Mouse (Mus musculus) CH12.LX (cell line): ENCODE data around the gene Prkce. TPM values are rescaled to one million over a fixed set of nuclear protein-coding genes. Genes with fewer than 3 reads are reported as not detected.

Experiments used
- DNase-seq: peaks from one replicate; pipeline ENCODE4 v3.0.0-alpha.2; 2013; ENCODE audit errors: extremely low read depth
- H3K27ac ChIP-seq: 2 replicates; pipeline ENCODE4 v1.5.1; 2012; ENCODE audit warnings: low read depth, mild to moderate bottlenecking, control low read depth, moderate library complexity; ENCODE audit not compliant: insufficient read depth
- H3K27me3 ChIP-seq: replicated peaks from 2 replicates; pipeline ENCODE3; 2012; ENCODE audit warnings: inconsistent platforms
- H3K36me3 ChIP-seq, 2 experiments: replicated peaks in 1 of 2; 2 replicates each; pipeline versions ENCODE3 to v1.6.1; 2012; ENCODE audit warnings: inconsistent platforms in 1 of 2, low read length in 1 of 2, mild to moderate bottlenecking in 1 of 2, mixed read lengths in 1 of 2, moderate library complexity in 1 of 2; ENCODE audit not compliant: control insufficient read depth in 1 of 2, insufficient read depth in 1 of 2
- H3K4me1 ChIP-seq, 2 experiments: 2 replicates each; pipeline ENCODE4 v1.6.1; 2012; ENCODE audit warnings: inconsistent platforms in 1 of 2, moderate library complexity in 1 of 2; ENCODE audit not compliant: insufficient read depth in 2 of 2, control insufficient read depth in 1 of 2
- H3K4me2 ChIP-seq: 2 replicates; pipeline ENCODE4 v1.6.1; 2012; ENCODE audit warnings: low read depth, mild to moderate bottlenecking, control low read depth; ENCODE audit not compliant: poor library complexity, insufficient read depth, severe bottlenecking
- H3K4me3 ChIP-seq, 3 experiments: fragments of 150-350 bp in 1 of 3; sonication (generic) in 1 of 3; replicated peaks in 1 of 3; 2 replicates each; pipeline versions ENCODE3 to v1.5.1; 2011 to 2012; ENCODE audit warnings: low read depth in 2 of 3, low read length in 2 of 3, mild to moderate bottlenecking in 2 of 3, moderate library complexity in 2 of 3, control low read depth in 1 of 3, improper control_type of control experiment in 1 of 3, inconsistent platforms in 1 of 3, mixed read lengths in 1 of 3; ENCODE audit not compliant: poor library complexity in 1 of 3
- H3K79me2 ChIP-seq: replicated peaks from 2 replicates; pipeline ENCODE4 v1.6.1; 2012; ENCODE audit warnings: mild to moderate bottlenecking, moderate library complexity; ENCODE audit not compliant: control insufficient read depth, poor library complexity, insufficient read depth, severe bottlenecking; ENCODE audit errors: extremely low read depth
- H3K9ac ChIP-seq: 2 replicates; pipeline ENCODE4 v1.6.1; 2012; ENCODE audit warnings: low read depth, mild to moderate bottlenecking, control low read depth, moderate library complexity; ENCODE audit not compliant: insufficient read depth
- H3K9me3 ChIP-seq: replicated peaks from 2 replicates; pipeline ENCODE3; 2012; ENCODE audit warnings: low read length, inconsistent platforms, mixed read lengths
- CHD1 ChIP-seq: IDR thresholded peaks from 2 replicates; pipeline ENCODE4 v1.6.1; 2012; ENCODE audit warnings: low read depth, low read length, improper control_type of control experiment, inconsistent platforms
- E2F4 ChIP-seq: IDR thresholded peaks from 2 replicates; pipeline ENCODE4 v1.6.1; 2011; ENCODE audit warnings: low read depth, low read length, improper control_type of control experiment; ENCODE audit not compliant: insufficient replicate concordance
- EP300 ChIP-seq: IDR thresholded peaks from 2 replicates; pipeline ENCODE4 v1.6.1; 2011; ENCODE audit warnings: low read length, improper control_type of control experiment
- ETS1 ChIP-seq: conservative IDR thresholded peaks from 2 replicates; pipeline ENCODE4 v1.6.1; 2012; ENCODE audit warnings: low read depth, mild to moderate bottlenecking, inconsistent platforms, low read length, improper control_type of control experiment, moderate library complexity
- HCFC1 ChIP-seq: IDR thresholded peaks from 2 replicates; pipeline ENCODE4 v1.6.1; 2012; ENCODE audit warnings: low read depth, mild to moderate bottlenecking, inconsistent platforms, low read length, improper control_type of control experiment
- IRF4 ChIP-seq: IDR thresholded peaks from 2 replicates; pipeline ENCODE4 v1.6.1; 2014; ENCODE audit warnings: low read depth, mild to moderate bottlenecking, inconsistent platforms, low read length, improper control_type of control experiment
- JUN ChIP-seq: IDR thresholded peaks from 2 replicates; pipeline ENCODE4 v1.6.1; 2011; ENCODE audit warnings: low read depth, mild to moderate bottlenecking, low read length, improper control_type of control experiment, moderate library complexity; ENCODE audit not compliant: insufficient read depth
- JUND ChIP-seq: conservative IDR thresholded peaks from 2 replicates; pipeline ENCODE4 v1.6.1; 2011; ENCODE audit warnings: low read depth, low read length, improper control_type of control experiment
- MAFK ChIP-seq: IDR thresholded peaks from 2 replicates; pipeline ENCODE4 v1.6.1; 2011; ENCODE audit warnings: low read length, improper control_type of control experiment; ENCODE audit not compliant: insufficient replicate concordance
- MAX ChIP-seq: IDR thresholded peaks from 2 replicates; pipeline ENCODE4 v1.6.1; 2011; ENCODE audit warnings: low read length, improper control_type of control experiment
- MAZ ChIP-seq: IDR thresholded peaks from 2 replicates; pipeline ENCODE4 v1.6.1; 2012; ENCODE audit warnings: low read depth, mild to moderate bottlenecking, inconsistent platforms, low read length, improper control_type of control experiment, moderate library complexity
- MXI1 ChIP-seq: IDR thresholded peaks from 2 replicates; pipeline ENCODE4 v1.6.1; 2011; ENCODE audit warnings: mild to moderate bottlenecking, low read depth, low read length, improper control_type of control experiment
- MYC ChIP-seq: IDR thresholded peaks from 2 replicates; pipeline ENCODE4 v1.6.1; 2011; ENCODE audit warnings: low read depth, mild to moderate bottlenecking, improper control_type of control experiment, low read length
- NRF1 ChIP-seq: IDR thresholded peaks from 2 replicates; pipeline ENCODE4 v1.6.1; 2014; ENCODE audit warnings: low read depth, mild to moderate bottlenecking, inconsistent platforms, low read length, improper control_type of control experiment, moderate library complexity
- PAX5 ChIP-seq: IDR thresholded peaks from 2 replicates; pipeline ENCODE4 v1.6.1; 2012; ENCODE audit warnings: low read length, inconsistent platforms, mixed read lengths
- POLR2A ChIP-seq: IDR thresholded peaks from 2 replicates; pipeline ENCODE4 v1.6.1; 2011; ENCODE audit warnings: low read depth, mild to moderate bottlenecking, improper control_type of control experiment, low read length
- POLR2AphosphoS2 ChIP-seq: IDR thresholded peaks from 2 replicates; pipeline ENCODE4 v1.6.1; 2011; ENCODE audit warnings: low read depth, low read length, improper control_type of control experiment
- RCOR1 ChIP-seq: conservative IDR thresholded peaks from 2 replicates; pipeline ENCODE4 v1.6.1; 2012; ENCODE audit warnings: low read depth, mild to moderate bottlenecking, inconsistent platforms, low read length, improper control_type of control experiment
- SIN3A ChIP-seq: IDR thresholded peaks from 2 replicates; pipeline ENCODE4 v1.6.1; 2012; ENCODE audit warnings: low read length, improper control_type of control experiment, inconsistent platforms
- SMC3 ChIP-seq: IDR thresholded peaks from 2 replicates; pipeline ENCODE4 v1.6.1; 2011; ENCODE audit warnings: low read depth, low read length, improper control_type of control experiment
- TBP ChIP-seq: conservative IDR thresholded peaks from 2 replicates; pipeline ENCODE4 v1.6.1; 2011; ENCODE audit warnings: low read depth, low read length, improper control_type of control experiment
- UBTF ChIP-seq: IDR thresholded peaks from 2 replicates; pipeline ENCODE4 v1.6.1; 2012; ENCODE audit warnings: low read depth, mild to moderate bottlenecking, inconsistent platforms, low read length, improper control_type of control experiment, moderate library complexity
- USF1 ChIP-seq: IDR thresholded peaks from 2 replicates; pipeline ENCODE4 v1.6.1; 2014; ENCODE audit warnings: low read depth, mild to moderate bottlenecking, inconsistent platforms, low read length, improper control_type of control experiment
- ZKSCAN1 ChIP-seq: IDR thresholded peaks from 2 replicates; pipeline ENCODE4 v1.6.1; 2012; ENCODE audit warnings: low read depth, inconsistent platforms, low read length, improper control_type of control experiment, borderline replicate concordance
- ZMIZ1 ChIP-seq: IDR thresholded peaks from 2 replicates; pipeline ENCODE4 v1.6.1; 2012; ENCODE audit warnings: low read depth, mild to moderate bottlenecking, inconsistent platforms, low read length, improper control_type of control experiment
- ZNF384 ChIP-seq: IDR thresholded peaks from 2 replicates; pipeline ENCODE4 v1.6.1; 2012; ENCODE audit warnings: low read depth, low read length, improper control_type of control experiment, inconsistent platforms
- dilution Hi-C: fragments of 300-500 bp; cut with MboI; formaldehyde crosslinking; loops from 2 replicates; pipeline ENCODE4 v1.14.3; 2020; ENCODE audit warnings: low sequenced_read_pairs; ENCODE audit not compliant: extremely low pct_unique_long_range_greater_than_20kb, extremely low pct_ligation_motif_present
- in situ Hi-C: fragments of 300-500 bp; cut with MboI; formaldehyde crosslinking; loops from 3 replicates; pipeline ENCODE4 v1.14.3; 2019; ENCODE audit warnings: low sequenced_read_pairs, low pct_ligation_motif_present, low pct_unique_long_range_greater_than_20kb, mixed read lengths
- polyA plus RNA-seq: library from polyadenylated mRNA; unstranded; fragments of >175 nt; gene quantifications from 2 replicates; pipeline ENCODE4 v1.2.1, GENCODE M21; 2012; ENCODE audit warnings: low read depth; ENCODE audit not compliant: insufficient read length
- total RNA-seq, 2 experiments: library from RNA; depleted of rRNA; stranded (reverse); fragments of 300-350 nt in 1 of 2; fragments of >200 nt in 1 of 2; gene quantifications; 2 replicates each; pipeline ENCODE4 v1.2.3; 2012 to 2014

Prkce gene
- total and polyA plus RNA-seq, 3 experiments = 4.1 to 13.2 (median 11.4) TPM

GRCm38 (mm10) chr17:86272961-86273360 lies 105.4 kb downstream of the Prkce start:
- Histone ChIP-seq H3K36me3 (peaks cover 2 to 20% of the 10 kb centered on the region in 2 experiments), H3K4me1 (peaks cover 39 to 95% of the 10 kb centered on the region in 2 experiments), H3K9me3 (no peaks in the 10 kb centered on the region), H3K27me3 (no peaks in the 10 kb centered on the region), H3K9ac (no peak overlapping the region), H3K4me3 (no peak overlapping the region), H3K79me2 (peaks cover 12% of the 10 kb centered on the region), H3K27ac (no peak overlapping the region), H3K4me2 (no peak overlapping the region)
- in situ Hi-C loops (loop anchor here (5.0 kb wide), 1 partner anchor 106 kb away; the partner anchor contains the start of gene Prkce), dilution Hi-C loops (no loop called here)
- TF ChIP-seq ZMIZ1 (no peak), HCFC1 (no peak), JUND (no peak), POLR2AphosphoS2 (no peak), CHD1 (no peak), SIN3A (no peak), E2F4 (no peak), ETS1 (no peak), ZNF384 (no peak), IRF4 (no peak), MAX (no peak), MAFK (no peak), MAZ (no peak), USF1 (no peak), TBP (no peak), UBTF (no peak), NRF1 (no peak)
- no peak for DNase-seq

- Histone ChIP-seq H3K36me3 (peaks cover 2 to 19% of the 10 kb centered on the region in 2 experiments), H3K4me3 (no peak overlapping the region), H3K4me1 (peaks cover 38 to 95% of the 10 kb centered on the region in 2 experiments), H3K4me2 (no peak overlapping the region), H3K27me3 (no peaks in the 10 kb centered on the region), H3K9me3 (no peaks in the 10 kb centered on the region), H3K79me2 (peaks cover 9% of the 10 kb centered on the region)
- in situ Hi-C loops = loop anchor here (5.0 kb wide), 1 partner anchor 106 kb away; the partner anchor contains the start of gene Prkce
- no peak for DNase-seq
- dilution Hi-C loops = no loop called here
- no peak for TF ChIP-seq SMC3
- no peak for TF ChIP-seq ZNF384
- TF ChIP-seq HCFC1 = no peak
- TF ChIP-seq JUN = no peak
- no peak for TF ChIP-seq ZKSCAN1
- TF ChIP-seq MAZ = no peak
- no peak for TF ChIP-seq PAX5
- TF ChIP-seq UBTF = no peak
- no peak for TF ChIP-seq ZMIZ1
- TF ChIP-seq CHD1 = no peak
- TF ChIP-seq MYC = no peak
- no peak for TF ChIP-seq EP300
- no peak for TF ChIP-seq NRF1
- no peak for TF ChIP-seq RCOR1
- TF ChIP-seq TBP = no peak
- TF ChIP-seq JUND = no peak
- TF ChIP-seq POLR2A = no peak
- no peak for TF ChIP-seq MXI1
- TF ChIP-seq, all 38 proteins: peak for 0
- no peak overlapping the region for H3K9ac ChIP-seq
- no peak overlapping the region for H3K27ac ChIP-seq
Observed at GRCm38 (mm10) chr17:86273566-86274349, 106.2 kb downstream of the Prkce start.
